Comparison of ENCODE assay signal across 9 mouse cellular contexts in the genomic region with DNA sequence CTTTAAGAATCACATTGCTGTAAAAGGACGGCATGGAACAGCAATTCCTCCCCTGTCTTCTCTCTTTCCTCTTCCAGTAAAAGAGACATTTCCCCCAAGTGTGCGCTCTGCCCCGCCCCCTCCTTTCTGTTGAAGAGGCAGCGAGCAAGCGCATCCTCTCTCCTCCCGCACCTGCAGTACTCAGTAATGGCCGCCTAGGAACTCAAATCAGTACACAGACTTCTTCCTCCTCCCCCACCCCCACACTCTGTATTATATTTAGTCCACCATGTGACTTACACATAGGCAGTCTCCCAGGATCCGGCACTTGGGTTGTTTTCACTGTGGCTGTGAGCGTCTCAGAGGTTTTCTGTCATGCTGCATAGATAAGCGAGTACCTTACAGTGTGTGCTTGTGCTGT. TPM values are rescaled to one million over a fixed set of nuclear protein-coding genes. Genes with fewer than 3 reads are reported as not detected.
DNase-seq lines count a peak whose midpoint lies in the region; ATAC-seq lines count a peak whose summit lies in the region.
"Had no signal": no experiment of that assay in that cellular context is flagged by ENCODE, and none has a peak within 500 bp of the region (broad histone marks: within the 10 kb centered on the region; RNA-seq: fewer than 3 reads in every experiment).

No protein-coding gene starts in this region.

- no peak overlapping the region for H3K9ac ChIP-seq in intestine, embryonic 15.5 days
- no peak overlapping the region for H3K9ac ChIP-seq in intestine, embryonic 16.5 days (ENCODE audit: low read depth, low read length)
- H3K9ac ChIP-seq in hindbrain, embryonic 14.5 days: peak overlapping the region; percentile 29; the same call in 1 of the 2 replicates

- H3K4me2 ChIP-seq in intestine, embryonic 15.5 days (replicated peaks): peak overlapping the region; percentile 36; the same call in 1 of the 2 replicates
- no peak overlapping the region for H3K4me2 ChIP-seq in intestine, embryonic 16.5 days (ENCODE audit: low read depth, low read length)
- peak overlapping the region; percentile 44 for H3K4me2 ChIP-seq in hindbrain, embryonic 14.5 days (replicated peaks)

- H3K9me3 ChIP-seq in intestine, embryonic 15.5 days: no peaks in the 10 kb centered on the region
- no peaks in the 10 kb centered on the region for H3K9me3 ChIP-seq in intestine, embryonic 16.5 days (ENCODE audit: control insufficient read depth, low read length)
- no peaks in the 10 kb centered on the region for H3K9me3 ChIP-seq in hindbrain, embryonic 14.5 days (ENCODE audit: control insufficient read depth, low read length)
- H3K9me3 ChIP-seq: megakaryocyte, embryonic 14.5 days had no signal

- no peak overlapping the region for H3K27ac ChIP-seq in intestine, embryonic 15.5 days
- H3K27ac ChIP-seq in intestine, embryonic 16.5 days (ENCODE audit: low read length): no peak overlapping the region
- H3K27ac ChIP-seq in brown adipose tissue, adult 24 weeks (replicated peaks; ENCODE audit: low read depth, low read length): no peak overlapping the region
- H3K27ac ChIP-seq in hindbrain, embryonic 14.5 days: peak overlapping the region; percentile 56

- intact Hi-C loops in left cerebral cortex, postnatal 4 days (cut with DNase I): loop anchor here (5.0 kb wide), 1 partner anchor 246 kb away; no protein-coding TSS in a partner anchor

- peaks cover 7% of the 10 kb centered on the region; the same call in 1 of the 2 replicates for H3K4me1 ChIP-seq in intestine, embryonic 15.5 days (replicated peaks)
- no peaks in the 10 kb centered on the region for H3K4me1 ChIP-seq in intestine, embryonic 16.5 days (ENCODE audit: control insufficient read depth, insufficient read depth, low read length)
- H3K4me1 ChIP-seq in brown adipose tissue, adult 24 weeks (ENCODE audit: control insufficient read depth, insufficient read depth, insufficient read length, low read length): no peaks in the 10 kb centered on the region
- peaks cover 15% of the 10 kb centered on the region for H3K4me1 ChIP-seq in hindbrain, embryonic 14.5 days (replicated peaks; ENCODE audit: control insufficient read depth, insufficient read depth, low read length)

- peak; percentile 49; the same call in 1 of the 2 replicates for ATAC-seq in intestine, embryonic 15.5 days
- no peak for ATAC-seq in intestine, embryonic 16.5 days
- peak; percentile 84 for ATAC-seq in hindbrain, embryonic 14.5 days (ENCODE audit: low FRiP score)
- ATAC-seq in erythroid progenitor cell, adult 5-6 weeks (replicated peaks; ENCODE audit: low FRiP score, poor library complexity, severe bottlenecking): no peak

- H3K27me3 ChIP-seq in intestine, embryonic 15.5 days (replicated peaks): no peaks in the 10 kb centered on the region
- no peaks in the 10 kb centered on the region for H3K27me3 ChIP-seq in intestine, embryonic 16.5 days (replicated peaks; ENCODE audit: control insufficient read depth, insufficient read depth, low read length)
- no peaks in the 10 kb centered on the region for H3K27me3 ChIP-seq in hindbrain, embryonic 14.5 days (ENCODE audit: control insufficient read depth, insufficient read depth, low read length)

- no peaks in the 10 kb centered on the region for H3K36me3 ChIP-seq in intestine, embryonic 15.5 days
- no peaks in the 10 kb centered on the region for H3K36me3 ChIP-seq in intestine, embryonic 16.5 days (ENCODE audit: control insufficient read depth, insufficient read depth, low read length)
- H3K36me3 ChIP-seq in hindbrain, embryonic 14.5 days (replicated peaks; ENCODE audit: control insufficient read depth, insufficient read depth): no peaks in the 10 kb centered on the region

- 17% methylated on average over 10 of the region's 10 CpGs for WGBS in intestine, embryonic 15.5 days
- WGBS in intestine, embryonic 16.5 days: 15% methylated on average over 10 of the region's 10 CpGs
- WGBS in hindbrain, embryonic 14.5 days: 9% methylated on average over 10 of the region's 10 CpGs

- H3K4me3 ChIP-seq in intestine, embryonic 15.5 days (replicated peaks): no peak overlapping the region
- no peak overlapping the region for H3K4me3 ChIP-seq in intestine, embryonic 16.5 days (ENCODE audit: low read length)
- 0 out of 2 replicates have a peak overlapping the region, but pooled peaks have one; percentile 7 for H3K4me3 ChIP-seq in brown adipose tissue, adult 24 weeks (ENCODE audit: insufficient read depth, low read depth, low read length)
- H3K4me3 ChIP-seq in hindbrain, embryonic 14.5 days (replicated peaks; ENCODE audit: low read length): no peak overlapping the region; the same call in 1 of the 2 replicates
- H3K4me3 ChIP-seq: megakaryocyte, embryonic 14.5 days had no signal

- DNase-seq in frontal cortex, postnatal 10 days (ENCODE audit: low spot score in 2 of 2): peak; percentile 73 to 88
- peak; percentile 74 for DNase-seq in hindbrain, embryonic 14.5 days (ENCODE audit: low spot score)
- peak; percentile 62 for DNase-seq in left cerebral cortex, postnatal 4 days
- peak; percentile 87 for DNase-seq in right cerebral cortex, postnatal 14 days

RNA-seq across cellular contexts. Expression of a gene that starts 29.4 kb away (rescaled TPM):
- polyA plus RNA-seq in intestine, embryonic 15.5 days (2015; fragmentation: Nextera tagmentation; extraction: Ambion mirVana): 0.03 and 0.10 TPM in 2 replicates
- polyA plus RNA-seq in intestine, embryonic 16.5 days (2015; fragmentation: Nextera tagmentation; extraction: Ambion mirVana): 0.02 and 0.07 TPM in 2 replicates
- polyA plus RNA-seq in brown adipose tissue, adult 24 weeks (2012; ENCODE audit: insufficient read depth, insufficient read length, missing spikeins): not detected in 2 replicates
- 0.29 and 0.34 TPM in 2 replicates for polyA plus RNA-seq in hindbrain, embryonic 14.5 days (2014; fragmentation: Nextera tagmentation; extraction: Ambion mirVana)
- under 1 TPM; 0.52 to 0.87 TPM for total RNA-seq in left cerebral cortex, postnatal 4 days (2021)
- total RNA-seq in erythroid progenitor cell, adult 5-6 weeks (2015; ENCODE audit: low replicate concordance): 0.36 TPM in 1 of 2 replicates, not detected in the other
- not detected in 2 replicates for total RNA-seq in erythroid progenitor cell, adult 5-6 weeks (2017; ENCODE audit: low replicate concordance)

RNA-seq across cellular contexts. Expression of a gene that starts 57.3 kb away (rescaled TPM):
- polyA plus RNA-seq in intestine, embryonic 15.5 days (2015; fragmentation: Nextera tagmentation; extraction: Ambion mirVana): 18.5 and 19.6 TPM in 2 replicates
- polyA plus RNA-seq in intestine, embryonic 16.5 days (2015; fragmentation: Nextera tagmentation; extraction: Ambion mirVana): 17.3 and 17.8 TPM in 2 replicates
- 4.5 and 5.6 TPM in 2 replicates for polyA plus RNA-seq in brown adipose tissue, adult 24 weeks (2012; ENCODE audit: insufficient read depth, insufficient read length, missing spikeins)
- 11.0 and 12.3 TPM in 2 replicates for polyA plus RNA-seq in hindbrain, embryonic 14.5 days (2014; fragmentation: Nextera tagmentation; extraction: Ambion mirVana)
- 10 to 100 TPM; 23.9 to 25.2 TPM for total RNA-seq in left cerebral cortex, postnatal 4 days (2021)
- total RNA-seq in erythroid progenitor cell, adult 5-6 weeks (2015; ENCODE audit: low replicate concordance): 107 and 135 TPM in 2 replicates
- 77.5 and 113 TPM in 2 replicates for total RNA-seq in erythroid progenitor cell, adult 5-6 weeks (2017; ENCODE audit: low replicate concordance)

RNA-seq across cellular contexts. Expression of a gene that starts 57.5 kb away (rescaled TPM):
- 135 and 147 TPM in 2 replicates for polyA plus RNA-seq in intestine, embryonic 15.5 days (2015; fragmentation: Nextera tagmentation; extraction: Ambion mirVana)
- polyA plus RNA-seq in intestine, embryonic 16.5 days (2015; fragmentation: Nextera tagmentation; extraction: Ambion mirVana): 141 and 149 TPM in 2 replicates
- 93.3 and 94.0 TPM in 2 replicates for polyA plus RNA-seq in brown adipose tissue, adult 24 weeks (2012; ENCODE audit: insufficient read depth, insufficient read length, missing spikeins)
- polyA plus RNA-seq in hindbrain, embryonic 14.5 days (2014; fragmentation: Nextera tagmentation; extraction: Ambion mirVana): 176 and 197 TPM in 2 replicates
- 10 to 100 TPM; 67.1 to 69.1 TPM for total RNA-seq in left cerebral cortex, postnatal 4 days (2021)
- total RNA-seq in erythroid progenitor cell, adult 5-6 weeks (2015; ENCODE audit: low replicate concordance): 101 and 143 TPM in 2 replicates
- total RNA-seq in erythroid progenitor cell, adult 5-6 weeks (2017; ENCODE audit: low replicate concordance): 48.5 and 72.5 TPM in 2 replicates

RNA-seq across cellular contexts. Expression of a gene that starts 59.8 kb away (rescaled TPM):
- 2.2 and 2.3 TPM in 2 replicates for polyA plus RNA-seq in intestine, embryonic 15.5 days (2015; fragmentation: Nextera tagmentation; extraction: Ambion mirVana)
- polyA plus RNA-seq in intestine, embryonic 16.5 days (2015; fragmentation: Nextera tagmentation; extraction: Ambion mirVana): 1.7 and 2.4 TPM in 2 replicates
- polyA plus RNA-seq in brown adipose tissue, adult 24 weeks (2012; ENCODE audit: insufficient read depth, insufficient read length, missing spikeins): 1.2 and 1.6 TPM in 2 replicates
- polyA plus RNA-seq in hindbrain, embryonic 14.5 days (2014; fragmentation: Nextera tagmentation; extraction: Ambion mirVana): 4.3 and 4.7 TPM in 2 replicates
- total RNA-seq in left cerebral cortex, postnatal 4 days (2021): 10 to 100 TPM in 1 of 2 experiments, 1 to 10 TPM in 1; 8.8 to 12.6 TPM
- not detected in 2 replicates for total RNA-seq in erythroid progenitor cell, adult 5-6 weeks (2015; ENCODE audit: low replicate concordance)
- not detected in 2 replicates for total RNA-seq in erythroid progenitor cell, adult 5-6 weeks (2017; ENCODE audit: low replicate concordance)

Comparison
In these comparisons a context has a peak if more than half of its experiments do, and no peak if none do; other contexts are left out.
1. ATAC-seq: peak in intestine, embryonic 15.5 days (single experiment) and hindbrain, embryonic 14.5 days (single experiment); none in intestine, embryonic 16.5 days (single experiment) and erythroid progenitor cell, adult 5-6 weeks (single experiment).
2. Peak in every context shown above with its lines, with median percentiles within 50 percentile points of each other: DNase-seq.